Mouse (Mus musculus): ENCODE data around the gene Dnajc19. TPM values are rescaled to one million over a fixed set of nuclear protein-coding genes. Genes with fewer than 3 reads are reported as not detected.

Gene Dnajc19
- polyA plus RNA-seq, 1 experiment from 2014 or later = 227 TPM

- no peak overlapping the region for H3K4me3 ChIP-seq (ENCODE audit: low read depth, low read length)
- WGBS = 91% methylated on average over 2 of the region's 2 CpGs
- no peak overlapping the region for H3K9ac ChIP-seq (ENCODE audit: low read depth, low read length)
- H3K27me3 ChIP-seq (replicated peaks; ENCODE audit: control insufficient read depth, insufficient read depth, low read length) = no peaks in the 10 kb centered on the region
- no peak overlapping the region for H3K4me2 ChIP-seq
- DNase-seq (ENCODE audit: low spot score) (no peak), ATAC-seq (replicated peaks; ENCODE audit: low FRiP score) (no peak)
- peaks cover 15% of the 10 kb centered on the region for H3K36me3 ChIP-seq (ENCODE audit: control insufficient read depth, insufficient read depth, low read length)
- H3K9me3 ChIP-seq (ENCODE audit: control insufficient read depth, low read length) = no peaks in the 10 kb centered on the region
- no peak overlapping the region for H3K27ac ChIP-seq (ENCODE audit: low read depth, low read length)
- no peaks in the 10 kb centered on the region for H3K4me1 ChIP-seq (replicated peaks; ENCODE audit: control insufficient read depth, insufficient read depth, low read length)
Measured at GRCm38 (mm10) chr3:34062352-34062751, 18.8 kb downstream of the Dnajc19 start.

GRCm38 (mm10) chr3:34041990-34042389, 39.1 kb downstream of the Dnajc19 start:
- no peak for DNase-seq (ENCODE audit: low spot score)
- ATAC-seq (replicated peaks; ENCODE audit: low FRiP score) = no peak
- Histone ChIP-seq H3K9ac (ENCODE audit: low read depth, low read length) (no peak overlapping the region), H3K27me3 (replicated peaks; ENCODE audit: control insufficient read depth, insufficient read depth, low read length) (no peaks in the 10 kb centered on the region), H3K27ac (ENCODE audit: low read depth, low read length) (no peak overlapping the region), H3K4me3 (ENCODE audit: low read depth, low read length) (no peak overlapping the region), H3K9me3 (ENCODE audit: control insufficient read depth, low read length) (no peaks in the 10 kb centered on the region), H3K4me1 (replicated peaks; ENCODE audit: control insufficient read depth, insufficient read depth, low read length) (no peaks in the 10 kb centered on the region), H3K36me3 (ENCODE audit: control insufficient read depth, insufficient read depth, low read length) (peaks cover 10% of the 10 kb centered on the region), H3K4me2 (no peak overlapping the region)
- WGBS = 92% methylated on average over 4 of the region's 4 CpGs

GRCm38 (mm10) chr3:34035706-34036105, 45.4 kb downstream of the Dnajc19 start:
- no peak overlapping the region for H3K4me3 ChIP-seq (ENCODE audit: low read depth, low read length)
- H3K27ac ChIP-seq (ENCODE audit: low read depth, low read length) = no peak overlapping the region
- no peaks in the 10 kb centered on the region for H3K36me3 ChIP-seq (ENCODE audit: control insufficient read depth, insufficient read depth, low read length)
- 87% methylated on average over 3 of the region's 3 CpGs for WGBS
- H3K4me1 ChIP-seq (replicated peaks; ENCODE audit: control insufficient read depth, insufficient read depth, low read length) = peaks cover 4% of the 10 kb centered on the region
- no peaks in the 10 kb centered on the region for H3K9me3 ChIP-seq (ENCODE audit: control insufficient read depth, low read length)
- no peak overlapping the region for H3K9ac ChIP-seq (ENCODE audit: low read depth, low read length)
- no peak for DNase-seq (ENCODE audit: low spot score)
- no peak overlapping the region for H3K4me2 ChIP-seq
- ATAC-seq (replicated peaks; ENCODE audit: low FRiP score) = no peak
- H3K27me3 ChIP-seq (replicated peaks; ENCODE audit: control insufficient read depth, insufficient read depth, low read length) = no peaks in the 10 kb centered on the region

GRCm38 (mm10) chr3:34034803-34035202, 46.3 kb downstream of the Dnajc19 start:
- WGBS = 70% methylated on average over 1 of the region's 1 CpGs
- H3K9me3 ChIP-seq (ENCODE audit: control insufficient read depth, low read length) = no peaks in the 10 kb centered on the region
- H3K27ac ChIP-seq (ENCODE audit: low read depth, low read length) = no peak overlapping the region
- DNase-seq (ENCODE audit: low spot score) (no peak), ATAC-seq (replicated peaks; ENCODE audit: low FRiP score) (no peak)
- H3K27me3 ChIP-seq (replicated peaks; ENCODE audit: control insufficient read depth, insufficient read depth, low read length) = no peaks in the 10 kb centered on the region
- H3K9ac ChIP-seq (ENCODE audit: low read depth, low read length) = no peak overlapping the region
- H3K4me3 ChIP-seq (ENCODE audit: low read depth, low read length) = no peak overlapping the region
- no peak overlapping the region for H3K4me2 ChIP-seq
- H3K36me3 ChIP-seq (ENCODE audit: control insufficient read depth, insufficient read depth, low read length) = no peaks in the 10 kb centered on the region
- peaks cover 7% of the 10 kb centered on the region for H3K4me1 ChIP-seq (replicated peaks; ENCODE audit: control insufficient read depth, insufficient read depth, low read length)

- no peak overlapping the region for H3K9ac ChIP-seq (ENCODE audit: low read depth, low read length)
Measured at GRCm38 (mm10) chr3:34033720-34034364, 47.3 kb downstream of the Dnajc19 start.

GRCm38 (mm10) chr3:34030601-34031000, 50.5 kb downstream of the Dnajc19 start:
- 62% methylated on average over 3 of the region's 3 CpGs for whole genome bisulfite sequencing
- H3K9ac ChIP-seq (ENCODE audit: low read depth, low read length) = no peak overlapping the region
- ATAC-seq (replicated peaks; ENCODE audit: low FRiP score) (no peak), DNase-seq (ENCODE audit: low spot score) (no peak)
- no peaks in the 10 kb centered on the region for H3K27me3 ChIP-seq (replicated peaks; ENCODE audit: control insufficient read depth, insufficient read depth, low read length)
- no peaks in the 10 kb centered on the region for H3K36me3 ChIP-seq (ENCODE audit: control insufficient read depth, insufficient read depth, low read length)
- H3K9me3 ChIP-seq (ENCODE audit: control insufficient read depth, low read length) = no peaks in the 10 kb centered on the region
- no peak overlapping the region for H3K27ac ChIP-seq (ENCODE audit: low read depth, low read length)
- H3K4me3 ChIP-seq (ENCODE audit: low read depth, low read length) = no peak overlapping the region
- peaks cover 7% of the 10 kb centered on the region for H3K4me1 ChIP-seq (replicated peaks; ENCODE audit: control insufficient read depth, insufficient read depth, low read length)
- H3K4me2 ChIP-seq = no peak overlapping the region

More at GRCm38 (mm10) chr3:34033720-34034364, 47.3 kb downstream of the Dnajc19 start:
- ATAC-seq (replicated peaks; ENCODE audit: low FRiP score) (no peak), DNase-seq (ENCODE audit: low spot score) (no peak)
- Histone ChIP-seq H3K4me3 (ENCODE audit: low read depth, low read length) (no peak overlapping the region), H3K27me3 (replicated peaks; ENCODE audit: control insufficient read depth, insufficient read depth, low read length) (no peaks in the 10 kb centered on the region), H3K4me1 (replicated peaks; ENCODE audit: control insufficient read depth, insufficient read depth, low read length) (peaks cover 7% of the 10 kb centered on the region), H3K27ac (ENCODE audit: low read depth, low read length) (no peak overlapping the region), H3K4me2 (no peak overlapping the region), H3K36me3 (ENCODE audit: control insufficient read depth, insufficient read depth, low read length) (no peaks in the 10 kb centered on the region), H3K9me3 (ENCODE audit: control insufficient read depth, low read length) (no peaks in the 10 kb centered on the region)
- whole genome bisulfite sequencing = 75% methylated on average over 3 of the region's 3 CpGs

GRCm38 (mm10) chr3:34028935-34029334, 52.2 kb downstream of the Dnajc19 start:
- Histone ChIP-seq H3K4me3 (ENCODE audit: low read depth, low read length) (no peak overlapping the region), H3K4me2 (no peak overlapping the region), H3K27me3 (replicated peaks; ENCODE audit: control insufficient read depth, insufficient read depth, low read length) (no peaks in the 10 kb centered on the region), H3K27ac (ENCODE audit: low read depth, low read length) (no peak overlapping the region), H3K36me3 (ENCODE audit: control insufficient read depth, insufficient read depth, low read length) (no peaks in the 10 kb centered on the region), H3K4me1 (replicated peaks; ENCODE audit: control insufficient read depth, insufficient read depth, low read length) (peaks cover 7% of the 10 kb centered on the region), H3K9me3 (ENCODE audit: control insufficient read depth, low read length) (no peaks in the 10 kb centered on the region), H3K9ac (ENCODE audit: low read depth, low read length) (no peak overlapping the region)
- DNase-seq (ENCODE audit: low spot score) = no peak
- ATAC-seq (replicated peaks; ENCODE audit: low FRiP score) = no peak

GRCm38 (mm10) chr3:34021259-34021828, 59.8 kb downstream of the Dnajc19 start:
- Histone ChIP-seq H3K4me1 (replicated peaks; ENCODE audit: control insufficient read depth, insufficient read depth, low read length) (peaks cover 7% of the 10 kb centered on the region), H3K9ac (ENCODE audit: low read depth, low read length) (peak overlapping the region; percentile 100; the same call in 1 of the 2 replicates), H3K27ac (ENCODE audit: low read depth, low read length) (no peak overlapping the region), H3K4me3 (ENCODE audit: low read depth, low read length) (peak overlapping the region; percentile 97), H3K36me3 (ENCODE audit: control insufficient read depth, insufficient read depth, low read length) (no peaks in the 10 kb centered on the region), H3K9me3 (ENCODE audit: control insufficient read depth, low read length) (no peaks in the 10 kb centered on the region), H3K4me2 (peak overlapping the region; percentile 83), H3K27me3 (replicated peaks; ENCODE audit: control insufficient read depth, insufficient read depth, low read length) (no peaks in the 10 kb centered on the region)
- ATAC-seq (replicated peaks; ENCODE audit: low FRiP score) (no peak), DNase-seq (ENCODE audit: low spot score) (no peak)
- 35% methylated on average over 4 of the region's 4 CpGs for WGBS

Measured in liver, embryonic 11.5 days (tissue).